Comparison of ENCODE assay signal across 17 mouse cellular contexts in the genomic region with DNA sequence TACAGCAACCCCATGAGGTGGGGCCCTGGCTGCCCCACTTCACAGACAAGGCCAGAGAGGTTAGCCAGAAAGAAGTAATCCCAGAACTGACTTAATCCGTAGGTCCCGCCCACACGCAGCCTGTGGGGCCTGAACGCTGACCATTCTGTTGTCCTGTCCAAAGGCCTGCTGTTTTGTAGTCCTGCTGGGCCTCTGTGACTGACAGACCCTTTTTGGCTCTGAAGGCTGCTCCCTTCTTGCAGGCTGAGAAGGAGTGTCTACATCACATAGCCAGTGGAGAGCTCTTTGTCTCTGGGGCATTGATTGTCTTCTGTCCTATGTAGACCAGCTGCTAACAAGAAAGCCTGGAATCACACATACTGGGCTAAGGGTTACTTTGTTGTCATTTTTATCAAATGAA. TPM values are rescaled to one million over a fixed set of nuclear protein-coding genes. Genes with fewer than 3 reads are reported as not detected.
DNase-seq lines count a peak whose midpoint lies in the region; ATAC-seq lines count a peak whose summit lies in the region.
"Had no signal": no experiment of that assay in that cellular context is flagged by ENCODE, and none has a peak within 500 bp of the region (broad histone marks: within the 10 kb centered on the region; RNA-seq: fewer than 3 reads in every experiment).

No protein-coding gene starts in this region.

- no peaks in the 10 kb centered on the region for H3K9me3 ChIP-seq in forebrain, embryonic 12.5 days
- H3K9me3 ChIP-seq in midbrain, embryonic 11.5 days (ENCODE audit: control insufficient read depth, low read length): no peaks in the 10 kb centered on the region
- H3K9me3 ChIP-seq: heart, embryonic 13.5 days; intestine, embryonic 15.5 days had no signal

- WGBS in forebrain, embryonic 12.5 days: 10% methylated on average over 4 of the region's 4 CpGs
- 23% methylated on average over 4 of the region's 4 CpGs for WGBS in midbrain, embryonic 11.5 days

- no peak overlapping the region for H3K4me2 ChIP-seq in forebrain, embryonic 12.5 days
- no peak overlapping the region for H3K4me2 ChIP-seq in midbrain, embryonic 11.5 days
- H3K4me2 ChIP-seq: heart, embryonic 13.5 days; intestine, embryonic 15.5 days; liver, embryonic 11.5 days had no signal

- H3K27ac ChIP-seq in forebrain, embryonic 12.5 days: peak overlapping the region; percentile 84
- peak overlapping the region; percentile 87 for H3K27ac ChIP-seq in midbrain, embryonic 11.5 days (ENCODE audit: low read depth, low read length)
- H3K27ac ChIP-seq: heart, embryonic 13.5 days; intestine, embryonic 15.5 days had no signal

- H3K36me3 ChIP-seq in forebrain, embryonic 12.5 days (replicated peaks): peaks cover 57% of the 10 kb centered on the region
- H3K36me3 ChIP-seq in midbrain, embryonic 11.5 days (ENCODE audit: control insufficient read depth, insufficient read depth, low read length): peaks cover 10% of the 10 kb centered on the region

- 0 out of 2 replicates have a peak, but pooled peaks have one; percentile 39 for ATAC-seq in forebrain, embryonic 12.5 days (ENCODE audit: low FRiP score)
- ATAC-seq in midbrain, embryonic 11.5 days (ENCODE audit: low FRiP score): peak; percentile 92
- ATAC-seq: intestine, embryonic 15.5 days; lung, postnatal 0 days had no signal

- DNase-seq in retina, postnatal 1 day: peak; percentile 18
- no peak for DNase-seq in retina, embryonic 14.5 days (ENCODE audit: low spot score)
- DNase-seq in midbrain, embryonic 11.5 days (ENCODE audit: low spot score, missing footprints): peak; percentile 91
- no peak for DNase-seq in left cerebral cortex, adult 11 months (ENCODE audit: low spot score)
- DNase-seq in liver: no peak
- no peak for DNase-seq in left cerebral cortex, adult 9 months (ENCODE audit: low spot score in 2 of 2)
- DNase-seq: adrenal gland, adult 2 months; cerebellum, postnatal 36 days; gastrocnemius, postnatal 14 days; right cerebral cortex, postnatal 25 days; thymus, postnatal 4 days had no signal

- peaks cover 17% of the 10 kb centered on the region for H3K4me1 ChIP-seq in forebrain, embryonic 12.5 days
- peaks cover 22% of the 10 kb centered on the region for H3K4me1 ChIP-seq in midbrain, embryonic 11.5 days (ENCODE audit: control insufficient read depth, insufficient read depth, low read length)
- H3K4me1 ChIP-seq: heart, embryonic 13.5 days; intestine, embryonic 15.5 days had no signal

- no peaks in the 10 kb centered on the region for H3K27me3 ChIP-seq in forebrain, embryonic 12.5 days
- H3K27me3 ChIP-seq in midbrain, embryonic 11.5 days (ENCODE audit: control insufficient read depth, insufficient read depth, low read length): no peaks in the 10 kb centered on the region
- H3K27me3 ChIP-seq: CH12.LX; heart, embryonic 13.5 days; intestine, embryonic 15.5 days had no signal

- no peak overlapping the region for H3K4me3 ChIP-seq in forebrain, embryonic 12.5 days (replicated peaks)
- no peak overlapping the region for H3K4me3 ChIP-seq in midbrain, embryonic 11.5 days (ENCODE audit: low read depth, low read length)
- H3K4me3 ChIP-seq: heart, embryonic 13.5 days; intestine, embryonic 15.5 days had no signal

- H3K9ac ChIP-seq in forebrain, embryonic 12.5 days: 0 out of 2 replicates have a peak overlapping the region, but pooled peaks have one; percentile 12
- 0 out of 2 replicates have a peak overlapping the region, but pooled peaks have one; percentile 5 for H3K9ac ChIP-seq in midbrain, embryonic 11.5 days (ENCODE audit: low read length)
- H3K9ac ChIP-seq: heart, embryonic 13.5 days; intestine, embryonic 15.5 days had no signal

RNA-seq across cellular contexts. Expression of a gene that starts 44.0 kb away (rescaled TPM):
- polyA plus RNA-seq in forebrain, embryonic 12.5 days (2016; fragmentation: Nextera tagmentation; extraction: Ambion mirVana): 47.1 and 57.2 TPM in 2 replicates
- 35.9 and 40.0 TPM in 2 replicates for polyA plus RNA-seq in midbrain, embryonic 11.5 days (2014; fragmentation: Nextera tagmentation; extraction: Ambion mirVana)

RNA-seq across cellular contexts. Expression of a gene that starts 59.0 kb away (rescaled TPM):
- 38.8 and 44.0 TPM in 2 replicates for polyA plus RNA-seq in forebrain, embryonic 12.5 days (2016; fragmentation: Nextera tagmentation; extraction: Ambion mirVana)
- polyA plus RNA-seq in midbrain, embryonic 11.5 days (2014; fragmentation: Nextera tagmentation; extraction: Ambion mirVana): 26.2 and 26.6 TPM in 2 replicates

RNA-seq across cellular contexts. Expression of a gene that starts 59.8 kb away (rescaled TPM):
- 82.5 and 88.9 TPM in 2 replicates for polyA plus RNA-seq in forebrain, embryonic 12.5 days (2016; fragmentation: Nextera tagmentation; extraction: Ambion mirVana)
- 48.1 and 53.3 TPM in 2 replicates for polyA plus RNA-seq in midbrain, embryonic 11.5 days (2014; fragmentation: Nextera tagmentation; extraction: Ambion mirVana)

Comparison
In these comparisons a context has a peak if more than half of its experiments do, and no peak if none do; other contexts are left out.
1. DNase-seq: peak in retina, postnatal 1 day (single experiment) and midbrain, embryonic 11.5 days (single experiment); none in retina, embryonic 14.5 days (single experiment), left cerebral cortex, adult 11 months (single experiment), liver (single experiment) and left cerebral cortex, adult 9 months (0 of 2).